Mouse (Mus musculus) stomach, embryonic 15.5 days (tissue): ENCODE data around the gene Olfr720. TPM values are rescaled to one million over a fixed set of nuclear protein-coding genes. Genes with fewer than 3 reads are reported as not detected.

Source experiments
- ATAC-seq: fragments of 200-750 bp; cut with Nextera tagmentation; 2 replicates; pipeline ENCODE4 v1.8.0; 2017; ENCODE audit warnings: low read depth, moderate number of reproducible peaks, moderate TSS enrichment; ENCODE audit not compliant: insufficient read depth, low FRiP score
- H3K27ac ChIP-seq: fragments of 300-500 bp; sonication (generic); 2 replicates; pipeline ENCODE4 v1.5.1; 2015; ENCODE audit warnings: mild to moderate bottlenecking, inconsistent platforms
- H3K27me3 ChIP-seq: fragments of 300-500 bp; sonication (generic); replicated peaks from 2 replicates; pipeline ENCODE4 v1.6.1; 2015; ENCODE audit warnings: inconsistent platforms
- H3K36me3 ChIP-seq: fragments of 300-500 bp; sonication (generic); 2 replicates; pipeline ENCODE4 v1.6.1; 2015; ENCODE audit warnings: inconsistent platforms
- H3K4me1 ChIP-seq: fragments of 300-500 bp; sonication (generic); 2 replicates; pipeline ENCODE4 v1.6.1; 2015; ENCODE audit warnings: inconsistent platforms
- H3K4me2 ChIP-seq: fragments of 300-500 bp; sonication (generic); 2 replicates; pipeline ENCODE4 v1.6.1; 2015; ENCODE audit warnings: mild to moderate bottlenecking, inconsistent platforms
- H3K4me3 ChIP-seq: fragments of 300-500 bp; sonication (generic); replicated peaks from 2 replicates; pipeline ENCODE4 v1.5.1; 2015; ENCODE audit warnings: inconsistent platforms
- H3K9ac ChIP-seq: fragments of 300-500 bp; sonication (generic); 2 replicates; pipeline ENCODE4 v1.6.1; 2015; ENCODE audit warnings: inconsistent platforms
- H3K9me3 ChIP-seq: fragments of 300-500 bp; sonication (generic); 2 replicates; pipeline ENCODE4 v1.6.1; 2016; ENCODE audit warnings: inconsistent platforms
- WGBS: fragments of 180-500 bp; shearing (Covaris S2); methylation state at CpG from one replicate; pipeline ENCODE4 v1.1.7; 2015; 5-methylcytosine and 5-hydroxymethylcytosine counted together
- polyA plus RNA-seq: library from polyadenylated mRNA; unstranded; fragments of >200 nt; fragmentation: Nextera tagmentation; extraction: Ambion mirVana; gene quantifications from 2 replicates; pipeline ENCODE4 v1.2.1, GENCODE M21; 2015

Olfr720 gene
- not detected in 2 replicates for polyA plus RNA-seq

GRCm38 (mm10) chr14:14186738-14187137 lies at the start of gene Olfr720:
Gene Olfr720, minus strand, starts transcription at chr14:14186838.
- WGBS: 54% methylated on average over 4 of the region's 4 CpGs
- Histone ChIP-seq H3K4me2 (no peak within 1 kb of the TSS), H3K4me1 (no peaks in the 10 kb centered on the region), H3K27ac (no peak within 1 kb of the TSS), H3K27me3 (no peaks in the 10 kb centered on the region), H3K36me3 (no peaks in the 10 kb centered on the region), H3K9me3 (no peaks in the 10 kb centered on the region), H3K9ac (no peak within 1 kb of the TSS), H3K4me3 (no peak within 1 kb of the TSS)
- no peak for ATAC-seq

Other genes with a start within 250 kb of the Olfr720 start
- gene Atxn7, start 225.4 kb downstream of the Olfr720 start, polyA plus RNA-seq: 4.6 and 4.8 TPM in 2 replicates
- gene Thoc7, start 225.0 kb downstream of the Olfr720 start, polyA plus RNA-seq: 191 and 213 TPM in 2 replicates
- 222 and 230 TPM in 2 replicates for gene Psmd6, start 65.9 kb downstream of the Olfr720 start, polyA plus RNA-seq
- not detected in 2 replicates for gene Olfr31, start 136.0 kb upstream of the Olfr720 start, polyA plus RNA-seq
- 5.9 and 8.0 TPM in 2 replicates for gene Il3ra, start 159.4 kb upstream of the Olfr720 start, polyA plus RNA-seq
- gene Olfr721-ps1, start 214.5 kb upstream of the Olfr720 start, polyA plus RNA-seq: not detected in 2 replicates